Mouse (Mus musculus): Measurements from ENCODE around the gene Natd1. TPM values are rescaled to one million over a fixed set of nuclear protein-coding genes. Genes with fewer than 3 reads are reported as not detected.

The Natd1 gene
- polyA plus RNA-seq, 1 experiment from 2014 or later = 11.0 TPM

Other genes with a start within 250 kb of the Natd1 start
- 43.2 and 46.7 TPM in 2 replicates for gene Llgl1, start 215.0 kb downstream of the Natd1 start, polyA plus RNA-seq (2015; fragmentation: Nextera tagmentation; extraction: Ambion mirVana)
- 87.7 and 97.6 TPM in 2 replicates for gene Flii, start 187.5 kb downstream of the Natd1 start, polyA plus RNA-seq (2015; fragmentation: Nextera tagmentation; extraction: Ambion mirVana)
- 11.2 and 13.2 TPM in 2 replicates for gene Mief2, start 186.4 kb downstream of the Natd1 start, polyA plus RNA-seq (2015; fragmentation: Nextera tagmentation; extraction: Ambion mirVana)
- gene Top3a, start 137.4 kb downstream of the Natd1 start, polyA plus RNA-seq (2015; fragmentation: Nextera tagmentation; extraction: Ambion mirVana) = 13.0 and 13.8 TPM in 2 replicates
- gene Smcr8, start 137.2 kb downstream of the Natd1 start, polyA plus RNA-seq (2015; fragmentation: Nextera tagmentation; extraction: Ambion mirVana) = 5.6 and 6.1 TPM in 2 replicates
- 68.3 and 69.8 TPM in 2 replicates for gene Shmt1, start 103.0 kb downstream of the Natd1 start, polyA plus RNA-seq (2015; fragmentation: Nextera tagmentation; extraction: Ambion mirVana)
- 42.8 and 43.6 TPM in 2 replicates for gene Dhrs7b, start 84.1 kb downstream of the Natd1 start, polyA plus RNA-seq (2015; fragmentation: Nextera tagmentation; extraction: Ambion mirVana)
- 58.7 and 60.1 TPM in 2 replicates for gene Tmem11, start 35.5 kb downstream of the Natd1 start, polyA plus RNA-seq (2015; fragmentation: Nextera tagmentation; extraction: Ambion mirVana)
- gene Map2k3, start 17.3 kb upstream of the Natd1 start, polyA plus RNA-seq (2015; fragmentation: Nextera tagmentation; extraction: Ambion mirVana) = 119 and 132 TPM in 2 replicates
- 0.41 and 0.93 TPM in 2 replicates for gene Kcnj12, start 107.8 kb upstream of the Natd1 start, polyA plus RNA-seq (2015; fragmentation: Nextera tagmentation; extraction: Ambion mirVana)
- gene Tnfrsf13b, start 212.0 kb upstream of the Natd1 start, polyA plus RNA-seq (2015; fragmentation: Nextera tagmentation; extraction: Ambion mirVana) = 2.9 TPM in 2 replicates